Mouse (Mus musculus) left cerebral cortex, adult 8-10 months (tissue): ENCODE results near the gene Nuf2. TPM values are rescaled to one million over a fixed set of nuclear protein-coding genes. Genes with fewer than 3 reads are reported as not detected.
"Not testable (repeated sequence)": the region's sequence is repeated elsewhere in the genome, so short reads cannot be mapped to it uniquely, and the experiment has no call there.

Experiments
- DNase-seq, 2 experiments: peaks; one replicate each; pipeline ENCODE4 v3.0.0; 2022; ENCODE audit warnings: low spot score in 2 of 2
- total RNA-seq, 4 experiments: library from RNA; stranded (reverse); gene quantifications; 2 replicates each; pipeline ENCODE4 v1.2.4; 2022

Nuf2 gene
- 1 to 10 TPM; 1.6 to 2.9 (median 2.2) TPM for total RNA-seq

- DNase-seq = peak; percentile 96 to 99
Observed at GRCm38 (mm10) chr1:169530876-169531701, at the start of gene Nuf2. TSS of gene Nuf2 (minus strand) at chr1:169531464.

DNA sequence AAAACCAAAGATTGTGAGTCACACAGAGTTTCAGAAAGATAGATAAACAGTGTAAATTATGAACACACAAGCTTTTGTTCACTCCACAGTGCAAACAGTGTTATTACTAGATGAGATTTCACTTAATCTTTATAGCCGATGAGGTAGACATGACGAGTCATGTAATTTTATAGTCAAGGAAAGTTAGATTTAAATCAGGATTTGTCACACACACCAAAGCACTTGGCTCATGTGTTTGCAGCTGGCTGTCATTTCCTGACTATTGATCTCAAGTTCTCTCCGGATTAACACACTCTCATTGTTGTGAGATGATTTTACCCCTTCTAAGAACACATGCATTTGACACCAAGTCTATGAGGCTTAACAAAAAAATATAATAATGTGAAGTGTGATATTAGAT, 48.3 kb upstream of the Nuf2 start:
- no peak for DNase-seq

- no peak for DNase-seq
Observed at GRCm38 (mm10) chr1:169574136-169574535, 42.9 kb upstream of the Nuf2 start.

- no peak for DNase-seq
Observed at GRCm38 (mm10) chr1:169555621-169556020, 24.4 kb upstream of the Nuf2 start.

GRCm38 (mm10) chr1:169555019-169555418, 23.8 kb upstream of the Nuf2 start:
- no peak for DNase-seq

GRCm38 (mm10) chr1:169553446-169553845, 22.2 kb upstream of the Nuf2 start:
- no peak for DNase-seq

DNA sequence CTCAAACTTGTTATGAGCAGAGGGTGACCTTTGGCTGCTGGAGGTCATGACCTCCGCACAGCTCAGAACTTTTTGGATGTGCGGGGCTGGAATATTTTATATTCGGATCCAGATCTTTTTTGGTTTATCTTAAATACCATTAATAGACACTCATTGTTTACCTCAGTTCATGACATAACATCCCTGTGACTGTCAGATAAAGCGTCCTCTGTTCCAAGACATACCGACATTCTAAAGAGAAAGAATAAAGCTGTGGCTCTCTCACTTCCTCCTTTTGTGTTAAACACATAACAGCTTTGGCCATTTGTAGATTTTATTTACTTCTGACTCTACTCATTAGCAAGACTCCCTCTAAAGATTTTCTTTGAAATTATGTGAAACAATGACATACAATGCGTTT, 9.2 kb upstream of the Nuf2 start:
- no peak for DNase-seq

- peak; percentile 44 to 71 for DNase-seq
Observed at GRCm38 (mm10) chr1:169531702-169532535, 655 bp upstream of the Nuf2 start.

- no peak for DNase-seq
Observed at GRCm38 (mm10) chr1:169529996-169530518, 1.2 kb downstream of the Nuf2 start.

- DNase-seq = no peak
Observed at GRCm38 (mm10) chr1:169526006-169526680, 5.1 kb downstream of the Nuf2 start.

DNA sequence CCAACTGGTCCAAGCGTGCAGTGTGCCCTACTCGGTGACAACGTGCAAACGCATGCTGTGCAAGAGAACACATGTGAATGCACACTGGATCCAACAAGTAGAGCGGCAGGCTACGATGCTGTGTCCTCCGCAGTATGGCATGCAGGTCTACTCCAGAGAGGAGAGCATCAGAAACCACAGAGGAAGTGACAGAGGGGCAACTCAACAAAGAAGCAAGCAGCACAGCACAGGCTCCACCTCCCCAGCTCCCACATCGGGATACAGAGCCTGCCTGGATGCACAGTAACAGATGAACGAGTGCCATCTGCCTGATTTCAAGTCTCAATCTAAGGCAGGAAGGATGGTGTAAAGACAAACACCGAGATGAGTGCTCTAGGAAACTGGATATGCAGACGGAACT, 11.9 kb downstream of the Nuf2 start:
- peak in 1 of 2 experiments; percentile 4 for DNase-seq

DNA sequence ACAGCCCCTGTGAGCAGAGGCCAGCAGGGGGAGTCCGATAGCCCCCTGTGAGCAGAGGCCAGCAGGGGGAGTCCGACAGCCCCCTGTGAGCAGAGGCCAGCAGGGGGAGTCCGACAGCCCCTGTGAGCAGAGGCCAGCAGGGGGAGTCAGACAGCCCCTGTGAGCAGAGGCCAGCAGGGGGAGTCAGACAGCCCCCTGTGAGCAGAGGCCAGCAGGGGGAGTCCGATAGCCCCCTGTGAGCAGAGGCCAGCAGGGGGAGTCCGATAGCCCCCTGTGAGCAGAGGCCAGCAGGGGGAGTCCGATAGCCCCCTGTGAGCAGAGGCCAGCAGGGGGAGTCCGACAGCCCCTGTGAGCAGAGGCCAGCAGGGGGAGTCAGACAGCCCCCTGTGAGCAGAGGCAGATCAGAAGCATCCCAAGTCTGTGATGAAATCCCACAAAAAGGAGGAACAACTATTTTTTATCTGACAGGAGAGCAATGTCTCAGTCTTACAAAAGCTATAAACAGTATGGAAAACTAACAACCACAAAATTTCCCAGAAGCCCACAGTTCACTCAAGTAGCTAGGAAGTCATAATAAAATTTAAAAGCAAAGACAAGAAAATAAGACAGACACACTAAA, 13.3 kb downstream of the Nuf2 start:
- not testable (repeated sequence) for DNase-seq

GRCm38 (mm10) chr1:169517376-169517892, 13.8 kb downstream of the Nuf2 start:
- DNase-seq = no peak

DNA sequence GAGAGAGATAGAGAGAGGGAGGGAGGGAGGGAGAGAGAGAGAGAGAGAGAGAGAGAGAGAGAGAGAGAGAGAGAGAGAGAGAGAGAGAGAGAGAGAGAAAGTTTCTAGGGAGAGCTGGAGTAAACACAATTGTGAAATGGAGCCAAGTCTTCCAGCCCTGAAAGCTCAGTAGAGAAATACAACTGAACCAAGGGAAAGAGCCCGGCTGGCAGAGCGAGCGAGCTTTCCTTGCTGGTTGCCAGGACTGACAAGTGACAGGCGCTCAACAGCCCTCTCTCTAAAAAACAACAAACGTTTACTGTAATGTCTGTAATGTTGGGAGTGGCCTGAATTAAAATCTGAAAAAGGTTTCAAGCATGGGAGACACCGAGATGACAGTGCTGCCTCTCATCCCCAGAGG, 24.9 kb downstream of the Nuf2 start:
- no peak for DNase-seq

GRCm38 (mm10) chr1:169502876-169503275, 28.4 kb downstream of the Nuf2 start:
- no peak for DNase-seq

- peak; percentile 30 for DNase-seq
Observed at GRCm38 (mm10) chr1:169495621-169496020, 35.6 kb downstream of the Nuf2 start.

DNA sequence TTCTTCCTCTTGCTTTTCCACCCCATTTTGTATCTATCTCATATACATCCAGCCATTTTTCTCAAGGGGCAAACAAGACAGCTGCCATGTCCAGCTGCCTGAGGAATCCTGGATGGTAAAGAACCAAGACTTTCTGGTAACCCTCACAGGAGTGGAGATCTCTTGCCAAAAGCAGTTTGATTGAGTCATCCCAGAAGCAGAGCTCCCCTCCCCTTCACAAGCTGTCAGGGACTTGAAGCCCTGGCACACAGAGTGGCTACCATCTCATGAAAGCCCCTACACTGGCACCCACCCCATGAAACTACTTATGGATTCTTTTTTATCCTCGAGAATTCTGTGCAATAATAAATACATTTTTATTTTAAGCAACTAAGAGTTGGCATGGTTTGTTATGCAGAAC, 39.7 kb downstream of the Nuf2 start:
- no peak for DNase-seq

- peak in 1 of 2 experiments; percentile 57 for DNase-seq
Observed at GRCm38 (mm10) chr1:169485408-169485885, 45.8 kb downstream of the Nuf2 start.

GRCm38 (mm10) chr1:169484565-169484964, 46.7 kb downstream of the Nuf2 start:
- no peak for DNase-seq

DNA sequence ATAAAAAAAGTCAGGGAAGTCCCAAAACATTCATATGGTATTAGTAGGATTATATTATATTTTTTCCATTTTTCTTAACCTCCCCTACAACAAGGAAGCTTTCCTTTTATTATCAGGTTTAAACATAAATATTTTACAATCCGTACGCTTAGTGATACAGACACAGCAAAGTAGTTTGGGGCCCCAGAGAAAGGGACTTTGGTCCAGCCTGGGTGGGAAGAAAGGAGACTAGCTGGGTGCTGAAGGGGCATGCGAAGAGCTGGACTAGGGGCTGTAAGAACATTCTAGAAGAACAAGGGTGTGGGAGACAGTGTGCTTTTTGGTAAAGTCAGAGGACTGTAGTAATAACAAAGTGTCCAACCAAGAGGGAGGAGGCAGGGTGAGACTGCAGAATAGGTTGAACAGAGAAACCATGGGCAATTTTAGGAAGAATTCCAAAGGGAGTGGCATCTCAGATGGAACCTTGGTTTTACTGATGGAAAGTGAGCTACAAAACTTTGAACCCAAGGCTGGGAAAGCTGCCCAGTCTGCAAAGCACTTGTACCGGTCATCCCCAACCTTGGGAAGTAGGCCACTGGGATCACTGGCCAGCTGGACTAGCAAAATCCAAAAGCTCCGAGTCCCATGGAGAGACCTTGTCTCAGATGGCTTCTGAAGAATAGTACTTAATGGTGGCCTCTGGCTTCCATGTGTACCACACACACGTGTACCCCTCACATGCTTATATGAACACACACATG, 48.5 kb downstream of the Nuf2 start:
- DNase-seq = no peak
